Mouse (Mus musculus): ENCODE results near the gene Lemd1.
"Not testable (repeated sequence)": the region's sequence is repeated elsewhere in the genome, so short reads cannot be mapped to it uniquely, and the experiment has no call there.

The Lemd1 gene

DNA sequence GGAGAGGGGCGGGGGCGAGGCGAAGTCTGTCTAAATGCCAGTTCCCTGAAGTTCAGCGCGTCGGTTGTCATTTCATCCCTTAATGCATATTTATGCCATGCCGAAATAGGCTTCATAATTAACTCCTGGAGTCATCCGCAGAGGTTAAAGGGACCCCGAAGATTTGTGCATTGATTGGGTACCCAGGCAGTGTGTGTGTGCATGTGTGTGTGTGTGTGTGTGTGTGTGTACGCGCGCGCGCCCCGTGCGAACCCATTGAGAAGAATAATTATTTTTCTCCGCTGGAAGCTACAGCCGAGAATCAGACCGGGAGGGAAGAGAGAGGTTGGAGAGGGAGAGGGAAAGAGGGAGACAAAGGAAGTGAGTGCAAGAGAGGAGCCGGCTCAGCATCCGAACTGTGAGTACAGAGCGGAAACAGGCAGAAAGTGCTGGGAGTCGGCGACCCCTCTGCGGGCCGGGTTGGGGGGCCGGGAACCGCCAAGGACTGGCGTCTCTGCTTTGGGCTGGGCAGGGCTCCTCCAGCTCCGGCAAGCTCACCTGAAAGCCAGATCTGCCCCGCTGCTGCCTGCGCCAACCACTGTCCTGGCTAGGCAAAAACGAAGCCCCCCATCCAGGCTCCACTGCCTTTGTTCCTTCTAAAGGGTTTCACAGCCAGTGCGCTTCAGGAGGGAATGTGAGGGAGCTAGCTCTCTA, at the start of gene Lemd1, which contains the start of gene AC124108.1:
Gene Lemd1 (plus strand): TSS at position 339 of the 693 bp plus-strand sequence.
Gene AC124108.1 (plus strand): TSS at position 365 of the 693 bp plus-strand sequence.
- no peak for DNase-seq (ENCODE audit: low spot score in 2 of 2)

DNA sequence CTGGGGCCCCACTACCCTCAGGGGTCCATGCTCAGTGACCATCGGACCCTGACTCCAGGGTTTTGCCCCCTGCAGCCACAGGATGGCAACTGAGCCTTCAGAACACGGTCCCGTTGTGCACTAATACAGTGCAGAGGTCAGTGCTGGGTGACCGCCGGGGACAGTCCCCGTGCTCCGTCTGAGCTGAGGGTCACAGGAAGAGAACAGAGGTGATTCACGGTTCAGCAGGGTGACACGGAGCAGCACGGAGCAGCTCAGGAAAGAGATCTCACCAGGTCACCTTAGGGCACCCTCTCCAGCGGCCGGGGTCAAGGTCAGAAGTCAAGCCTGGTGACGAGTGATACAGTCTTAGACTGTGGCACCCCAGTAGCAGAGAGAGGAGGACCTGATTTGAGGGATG, 49.5 kb upstream of the Lemd1 start:
- DNase-seq (ENCODE audit: low spot score in 2 of 2): no peak

DNA sequence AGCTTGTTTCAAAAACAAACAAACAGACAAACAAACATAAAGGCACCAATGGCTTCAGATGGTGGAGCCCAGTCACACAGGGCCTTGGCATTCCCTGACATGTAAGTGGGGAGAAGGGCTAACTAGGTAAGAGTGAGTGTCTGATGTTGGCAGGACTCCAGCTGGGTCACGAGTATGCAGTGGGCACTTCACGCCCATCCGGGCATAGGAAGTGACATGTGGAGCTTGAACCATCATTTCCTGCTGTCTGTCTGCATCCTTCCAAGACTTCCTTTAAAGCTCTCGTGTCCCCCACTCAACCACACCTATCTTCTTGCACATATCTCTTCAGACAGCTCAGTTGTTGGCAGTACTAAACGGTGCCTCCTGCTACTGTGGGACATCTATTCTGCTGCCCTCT, 48.2 kb upstream of the Lemd1 start:
- no peak for DNase-seq (ENCODE audit: low spot score in 2 of 2)

DNA sequence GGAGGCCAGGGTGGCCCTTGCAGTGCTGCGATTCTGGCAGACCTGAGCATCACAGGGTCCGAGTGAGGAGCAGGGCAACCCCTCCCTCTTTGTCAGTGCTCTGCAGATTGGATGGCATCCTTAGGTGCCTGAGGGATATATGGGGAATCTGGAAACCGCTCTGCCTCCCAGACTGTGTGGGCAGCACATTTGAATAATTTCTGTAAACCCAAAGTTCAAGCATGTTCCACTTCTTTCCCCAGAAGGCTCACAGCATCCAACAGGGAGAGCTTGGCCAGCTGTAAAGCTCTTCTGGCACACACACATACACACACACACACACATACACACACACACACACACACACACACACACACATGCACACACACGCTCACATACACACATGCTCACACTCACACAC, 47.5 kb upstream of the Lemd1 start:
- no peak for DNase-seq (ENCODE audit: low spot score in 2 of 2)

DNA sequence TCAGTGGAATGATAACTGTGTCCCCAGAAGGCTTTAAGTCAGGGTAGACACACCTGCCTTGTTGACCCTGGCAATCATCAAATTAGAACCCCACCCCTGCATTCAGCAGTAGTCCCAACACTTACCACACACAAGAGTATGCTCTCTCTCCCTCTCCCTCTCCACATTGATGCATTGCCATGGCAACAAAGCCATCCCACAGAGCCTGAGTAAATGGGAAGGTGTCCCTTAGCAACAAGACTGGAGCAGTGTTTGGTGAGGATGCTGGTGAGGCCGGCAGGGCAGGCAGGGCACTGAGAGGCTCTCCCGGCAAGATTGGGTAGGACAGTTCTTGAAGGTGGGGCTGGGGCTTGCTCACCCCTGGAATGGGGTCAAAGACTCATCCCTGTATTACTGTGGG, 47.0 kb upstream of the Lemd1 start:
- no peak for DNase-seq (ENCODE audit: low spot score in 2 of 2)

DNA sequence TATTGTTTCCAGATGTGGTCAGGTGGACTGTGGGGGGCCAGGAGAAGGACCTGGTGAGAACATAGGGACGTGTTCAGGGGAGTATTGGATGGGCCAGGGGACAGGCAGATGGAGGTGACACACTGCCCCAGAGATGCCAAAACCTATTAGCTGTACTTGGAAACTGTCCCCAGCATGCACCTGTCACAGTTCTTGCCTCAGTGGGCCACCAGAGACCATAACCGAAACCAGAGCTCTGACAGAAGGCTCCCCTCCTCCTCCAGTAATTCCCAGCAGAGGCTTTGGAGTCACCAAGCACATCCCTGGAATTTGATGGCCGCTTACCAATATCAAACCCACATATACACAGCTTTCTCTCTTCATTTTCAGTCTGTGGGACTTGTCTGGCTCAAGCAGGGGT, 46.4 kb upstream of the Lemd1 start:
- no peak for DNase-seq (ENCODE audit: low spot score in 2 of 2)

DNA sequence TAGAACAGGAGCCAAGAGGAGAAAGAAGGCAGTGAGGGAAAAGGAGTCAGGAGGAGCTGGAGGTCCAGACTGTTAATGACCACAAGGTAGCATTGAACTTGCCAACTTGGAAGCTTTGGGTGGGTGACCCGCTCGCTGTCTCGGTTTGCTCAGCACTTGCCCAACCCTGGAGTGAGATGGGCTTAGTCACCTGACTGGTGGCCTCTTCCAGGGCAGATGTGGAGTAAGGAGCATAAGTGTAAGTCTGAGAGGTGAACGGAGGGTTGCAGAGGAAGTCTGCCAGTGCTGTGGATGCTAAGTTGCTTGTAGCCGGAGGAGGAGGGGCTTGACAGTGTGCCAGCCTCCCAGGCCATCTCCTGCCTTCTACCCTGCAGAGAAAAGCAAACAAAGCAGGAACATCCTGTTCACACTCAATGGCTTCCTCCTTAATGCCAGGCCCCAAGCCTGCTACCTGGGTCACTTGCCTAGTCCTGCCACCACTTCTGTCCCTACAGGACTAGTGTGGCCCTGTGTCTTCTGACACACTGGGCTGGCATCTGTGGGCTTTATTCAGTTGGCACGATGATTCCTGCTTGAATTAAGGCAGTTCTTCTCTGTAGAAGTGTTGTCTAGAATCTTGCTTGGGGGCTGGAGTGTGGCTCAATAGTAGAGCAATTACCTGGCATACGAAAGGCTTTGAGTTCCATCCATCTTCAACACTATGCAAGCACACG, 45.1 kb upstream of the Lemd1 start:
- no peak for DNase-seq (ENCODE audit: low spot score in 2 of 2)

DNA sequence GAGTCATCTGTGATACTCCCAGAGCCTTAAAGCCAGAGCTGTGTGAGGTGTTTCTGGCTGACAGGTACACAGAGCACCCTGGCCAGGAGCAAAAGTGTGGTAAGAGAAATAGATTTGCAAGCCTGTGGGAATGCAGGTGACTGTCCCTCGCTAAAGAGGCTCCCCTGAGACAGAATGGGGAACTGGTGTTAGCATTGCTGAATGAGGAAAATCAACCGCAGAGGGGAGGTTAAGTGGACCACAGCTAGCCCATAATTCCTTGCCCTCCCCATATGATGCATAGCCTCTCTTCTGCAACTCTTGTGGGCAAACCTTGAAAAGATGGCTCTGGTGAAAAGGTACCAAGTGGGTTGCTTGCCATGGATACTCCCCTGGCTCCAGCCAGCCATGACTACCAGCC, 41.8 kb upstream of the Lemd1 start:
- no peak for DNase-seq (ENCODE audit: low spot score in 2 of 2)

DNA sequence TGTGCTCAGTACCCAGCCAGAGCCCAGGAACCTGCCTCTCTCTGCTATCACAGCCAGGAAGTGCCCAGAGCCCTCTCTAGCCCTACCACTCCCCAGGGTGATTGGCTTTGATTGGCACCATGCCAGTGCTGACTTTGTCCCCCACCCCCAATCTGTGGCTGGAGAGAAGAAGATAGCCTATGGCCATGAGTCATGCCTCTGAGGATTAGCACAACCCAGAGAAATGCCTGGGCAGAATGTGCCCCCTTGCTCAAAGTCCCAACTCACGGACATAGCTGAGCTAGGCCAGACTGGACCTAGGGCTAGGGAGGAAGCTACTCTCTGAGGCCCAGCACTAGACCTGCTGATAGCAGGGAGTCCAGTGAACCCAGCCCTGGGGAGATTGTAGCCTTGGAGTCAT, 41.1 kb upstream of the Lemd1 start:
- DNase-seq (ENCODE audit: low spot score in 2 of 2): no peak

DNA sequence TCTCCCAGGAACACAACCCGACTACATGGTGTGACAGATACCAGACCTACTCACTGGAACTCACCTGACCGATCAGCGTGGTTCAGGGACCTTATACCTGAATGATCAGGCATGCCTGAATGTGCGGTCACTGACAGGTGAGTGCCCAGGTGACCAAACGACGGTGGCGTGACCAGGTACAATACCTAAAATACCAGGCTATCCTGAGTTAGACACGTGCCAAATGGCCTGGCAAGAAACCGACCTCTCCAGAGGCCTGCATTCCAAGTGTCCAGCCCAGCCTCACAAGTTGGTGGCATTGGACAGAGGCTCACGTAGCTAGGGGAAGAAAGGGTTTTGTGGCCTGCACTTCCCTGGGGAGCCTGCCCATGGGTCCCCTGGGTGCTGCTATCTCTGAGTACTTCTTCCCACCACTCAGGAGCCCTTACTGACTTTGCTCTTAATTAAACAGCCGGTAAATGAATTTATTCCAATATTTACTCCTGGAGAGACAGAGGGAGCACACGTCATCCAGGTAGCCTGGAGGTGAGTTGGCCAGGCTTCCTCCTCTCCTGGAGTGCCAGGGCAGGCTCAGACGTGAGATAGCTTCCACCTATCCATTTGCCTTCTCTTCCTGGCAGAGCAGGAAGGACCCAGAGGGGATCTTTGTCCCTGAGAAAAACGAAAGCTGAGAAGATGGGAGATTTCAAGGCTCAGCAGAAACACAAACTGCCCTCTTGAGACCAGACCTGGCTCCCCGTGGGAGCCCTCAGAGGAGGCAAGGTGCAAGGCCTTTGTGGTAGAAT, 40.2 kb upstream of the Lemd1 start:
- no peak for DNase-seq (ENCODE audit: low spot score in 2 of 2)

DNA sequence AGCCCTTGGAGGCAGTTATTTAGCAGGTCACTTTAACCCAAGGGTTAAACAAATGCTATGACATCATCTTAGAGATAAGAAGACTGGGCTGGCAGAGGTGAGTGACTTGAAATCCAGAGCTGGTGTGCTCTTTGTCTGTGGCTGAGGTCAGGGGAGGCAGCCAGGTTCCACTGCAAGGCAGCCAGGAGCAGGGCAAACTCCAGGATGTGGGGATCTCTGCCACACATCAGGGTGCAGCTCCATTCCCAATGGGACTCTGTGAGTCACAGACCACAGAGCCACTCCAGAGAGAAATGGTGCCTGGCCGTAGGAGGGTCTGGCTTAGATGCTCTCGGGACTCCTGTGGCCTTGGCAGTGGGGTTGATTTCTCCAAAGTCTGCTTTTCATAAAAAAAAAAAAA, 39.3 kb upstream of the Lemd1 start:
- DNase-seq (ENCODE audit: low spot score in 2 of 2): no peak

DNA sequence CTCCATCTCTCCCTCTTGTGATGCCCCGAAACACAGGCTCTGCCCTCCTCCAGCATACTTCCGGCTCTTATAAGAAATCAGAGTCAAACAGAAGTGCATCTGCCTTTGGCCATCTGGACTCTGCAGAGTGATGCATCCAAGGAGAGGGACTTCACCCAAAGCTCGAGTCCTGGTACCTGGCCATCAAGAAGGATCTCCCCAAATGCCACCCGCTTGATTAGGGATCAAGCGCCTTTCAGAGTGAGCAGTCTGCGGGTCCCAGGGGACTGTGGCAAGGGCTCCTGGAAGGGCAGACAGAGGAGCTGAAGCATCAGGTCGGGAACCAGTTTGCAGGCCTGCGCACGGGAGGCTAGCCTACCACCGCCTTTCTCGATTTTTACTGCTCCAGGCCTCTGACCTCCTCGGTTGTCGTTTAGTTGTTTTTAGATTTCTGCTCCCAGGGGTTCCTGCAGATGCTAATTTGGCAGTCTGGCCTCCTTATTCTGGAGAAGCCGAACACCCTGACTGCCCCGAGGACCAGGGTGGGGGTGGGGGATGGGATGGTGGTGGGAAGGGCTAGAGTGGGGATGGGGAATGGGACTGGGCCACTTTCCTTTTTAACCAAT, 38.0 kb upstream of the Lemd1 start:
- no peak for DNase-seq (ENCODE audit: low spot score in 2 of 2)

DNA sequence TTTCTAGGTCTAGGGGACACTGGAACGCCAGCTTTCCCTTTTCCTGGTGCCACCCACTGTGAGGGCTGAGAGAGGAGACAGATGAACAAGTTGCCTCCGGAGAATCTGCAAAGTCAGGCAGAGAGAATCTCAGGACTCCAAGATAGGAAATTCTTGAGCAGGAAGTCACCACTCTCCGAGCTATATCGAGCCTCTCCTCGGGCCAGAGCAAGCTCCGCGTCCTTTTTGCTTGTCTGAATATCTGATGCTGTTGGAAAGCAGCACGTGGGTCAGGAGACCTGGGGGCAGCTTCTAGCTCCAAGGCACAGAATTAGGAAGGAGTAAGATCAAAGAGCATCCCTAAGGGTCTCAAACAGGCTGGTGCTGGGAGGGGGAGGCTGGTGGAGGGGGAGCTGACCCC, 37.5 kb upstream of the Lemd1 start:
- DNase-seq (ENCODE audit: low spot score in 2 of 2): no peak

DNA sequence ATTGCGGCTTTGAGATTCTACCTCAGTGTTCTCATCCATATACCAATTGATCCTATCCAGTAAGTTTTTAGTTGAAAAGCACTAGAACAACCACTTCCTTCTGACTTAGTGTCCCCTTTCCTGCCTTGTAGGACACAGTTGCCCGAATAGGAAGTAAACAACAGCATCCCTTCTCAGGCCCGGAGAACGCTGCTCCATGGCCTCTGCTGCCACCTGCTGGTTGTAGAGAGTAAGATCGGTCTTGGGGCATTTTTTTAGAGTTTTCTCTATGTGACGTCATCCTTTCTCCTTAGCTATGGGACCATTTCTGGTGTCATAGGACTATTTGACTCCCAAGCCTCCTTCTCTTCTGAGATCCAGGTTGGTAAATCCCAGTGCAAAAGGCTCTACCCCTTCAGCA, 35.5 kb upstream of the Lemd1 start:
- peak; percentile 56 to 77 for DNase-seq (ENCODE audit: low spot score in 2 of 2)

DNA sequence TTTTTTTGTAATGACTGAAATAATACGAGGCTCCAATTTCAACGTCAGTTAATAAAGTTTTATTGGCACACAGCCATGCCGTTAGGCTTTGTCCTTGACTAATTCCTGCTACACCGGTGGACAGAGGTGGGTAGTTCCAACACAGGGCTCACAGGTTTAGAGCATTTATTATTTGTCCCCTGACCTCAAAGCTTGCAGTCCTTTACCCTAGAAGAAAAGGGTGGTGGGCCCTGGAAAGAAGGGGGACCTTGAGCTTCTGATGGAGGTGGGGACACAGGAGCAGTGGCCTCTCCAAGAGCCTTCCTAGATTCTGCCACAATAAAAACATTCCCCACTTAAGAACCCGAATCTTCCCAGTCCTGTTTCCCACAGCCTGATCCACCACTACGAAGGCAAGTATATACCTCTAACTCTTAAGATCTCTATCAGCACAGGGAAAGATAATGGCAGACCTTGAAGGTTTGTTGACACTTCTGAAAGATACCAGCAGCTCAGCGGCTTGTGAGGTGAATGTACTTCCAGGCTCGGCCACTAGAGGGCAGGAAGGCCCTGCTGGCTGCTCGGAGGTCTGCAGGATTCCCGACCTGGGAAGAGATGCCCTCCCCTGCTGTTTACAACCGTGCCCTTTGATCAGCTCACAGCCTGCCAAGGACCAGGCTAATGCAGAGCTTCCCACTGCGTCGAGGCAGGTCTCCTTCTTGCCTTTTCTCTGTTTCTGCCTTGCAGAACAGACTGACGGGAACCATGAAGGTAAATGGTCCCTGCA, 34.0 kb upstream of the Lemd1 start:
- DNase-seq (ENCODE audit: low spot score in 2 of 2): peak; percentile 88 to 90

DNA sequence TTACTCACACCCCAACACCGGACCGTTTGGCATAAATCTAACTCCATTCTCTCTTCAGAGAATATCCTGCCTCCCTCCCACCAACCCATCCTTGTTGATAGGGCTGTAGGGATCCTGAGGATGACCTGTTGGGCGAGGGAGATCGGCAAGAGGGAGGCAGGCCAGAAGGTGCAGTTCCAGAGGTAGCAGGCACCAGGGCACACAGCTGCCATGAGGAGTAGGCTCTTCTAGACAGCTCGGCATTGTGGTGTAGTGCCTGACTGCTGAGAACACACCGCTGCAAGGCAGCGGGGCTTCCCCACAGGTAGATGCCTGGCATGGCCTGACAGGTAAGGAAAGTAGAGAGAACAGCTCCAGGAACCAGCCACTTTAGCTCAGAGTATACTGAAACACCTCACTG, 33.4 kb upstream of the Lemd1 start:
- no peak for DNase-seq (ENCODE audit: low spot score in 2 of 2)

DNA sequence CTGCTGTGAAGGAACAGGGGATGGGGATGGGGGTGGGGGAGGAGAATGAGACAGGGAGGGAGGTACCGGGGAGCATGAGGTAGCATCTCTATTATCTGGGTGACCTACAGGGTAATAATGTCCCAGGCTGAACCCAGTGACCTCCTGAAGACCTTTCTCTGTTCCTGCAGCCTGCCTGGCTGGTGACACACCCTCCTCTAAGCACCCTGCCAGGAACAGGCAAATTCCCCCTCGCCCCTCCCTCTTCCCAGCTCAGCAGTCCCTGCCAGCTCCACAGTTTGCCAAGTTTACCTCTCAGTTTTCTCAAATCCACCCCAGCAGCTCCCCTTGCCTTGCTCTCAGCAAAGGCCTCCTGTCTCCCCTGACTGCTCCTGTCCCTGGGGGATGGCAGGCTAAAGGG, 32.5 kb upstream of the Lemd1 start:
- DNase-seq (ENCODE audit: low spot score in 2 of 2): no peak

DNA sequence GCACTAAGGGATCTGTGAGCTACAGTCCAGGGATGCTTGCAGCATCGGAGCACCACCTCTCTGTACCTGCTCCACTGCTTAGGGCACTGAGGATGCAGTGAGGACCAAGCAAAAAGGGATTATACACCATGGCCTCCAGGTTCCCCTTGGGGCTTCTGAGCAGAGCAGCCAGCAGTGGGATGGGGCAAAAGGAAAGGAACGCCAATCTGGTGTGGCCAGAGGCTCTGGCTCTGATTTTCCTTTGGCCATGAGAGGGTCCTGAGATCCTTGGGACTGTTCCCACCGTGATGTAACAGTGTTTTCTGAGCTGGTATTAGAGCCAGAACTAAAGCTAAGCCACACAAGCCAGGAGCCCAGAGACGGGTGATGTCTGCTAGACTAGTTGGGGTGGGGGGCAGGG, 31.6 kb upstream of the Lemd1 start:
- no peak for DNase-seq (ENCODE audit: low spot score in 2 of 2)

DNA sequence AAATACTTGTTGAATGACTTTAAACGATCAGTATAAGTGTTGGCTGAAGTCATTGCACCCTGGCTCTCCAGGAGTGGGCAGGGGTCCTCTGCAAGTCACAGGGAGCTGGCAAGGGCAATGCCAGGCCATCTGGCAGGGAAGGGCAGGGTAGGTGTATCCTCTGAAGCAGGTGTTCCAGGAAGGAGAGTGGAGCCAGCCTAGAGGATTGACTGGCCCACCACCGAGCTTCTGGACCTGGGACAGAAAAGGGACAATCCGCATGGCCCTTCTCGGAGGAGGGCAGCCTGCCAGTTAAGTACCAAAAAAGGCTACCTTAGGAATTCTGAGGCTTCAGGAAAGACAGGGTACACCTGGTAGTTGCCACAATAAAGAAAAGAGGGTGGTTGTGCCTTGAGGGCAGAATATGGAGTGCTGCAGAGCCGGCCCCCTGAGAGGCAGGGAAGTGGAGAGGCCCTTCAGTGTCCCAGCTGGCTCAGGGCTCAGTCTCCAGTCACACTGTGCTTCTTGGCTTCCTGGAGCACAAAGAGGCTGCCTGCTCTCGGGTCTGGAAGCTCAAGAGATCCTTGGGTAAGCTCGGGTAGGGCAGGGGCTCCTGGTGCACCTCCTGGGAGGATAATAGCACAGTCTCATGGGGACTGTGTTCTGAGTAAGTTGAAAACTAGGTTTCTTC, 29.9 kb upstream of the Lemd1 start:
- no peak for DNase-seq (ENCODE audit: low spot score in 2 of 2)

DNA sequence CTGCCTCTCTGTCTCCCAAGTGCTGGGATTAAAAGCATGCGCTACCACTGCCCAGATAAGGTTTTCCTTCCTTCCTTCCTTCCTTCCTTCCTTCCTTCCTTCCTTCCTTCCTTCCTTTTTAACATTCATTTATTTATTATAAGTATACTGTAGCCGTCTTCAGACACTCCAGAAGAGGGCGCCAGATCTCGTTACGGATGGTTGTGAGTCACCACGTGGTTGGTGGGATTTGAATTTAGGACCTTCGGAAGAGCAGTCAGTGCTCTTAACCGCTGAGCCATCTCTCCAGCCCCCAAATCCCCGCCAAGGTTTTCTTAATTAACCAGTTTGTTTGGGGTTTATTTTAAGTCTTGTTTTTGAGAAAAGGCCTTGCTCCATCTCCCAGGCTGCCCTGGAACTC, 28.6 kb upstream of the Lemd1 start:
- not testable (repeated sequence) for DNase-seq (ENCODE audit: low spot score in 2 of 2)

Data from frontal cortex, postnatal 25 days (tissue).